Mouse (Mus musculus) T-cell, adult 66 days (primary cell): ENCODE data around the gene Cd302. TPM values are rescaled to one million over a fixed set of nuclear protein-coding genes. Genes with fewer than 3 reads are reported as not detected.

Source experiments
- total RNA-seq, 2 experiments: library from RNA; stranded (reverse); gene quantifications; 3 replicates in 1 of 2; 4 replicates in 1 of 2; pipeline ENCODE4 v1.2.4; 2023

Cd302 gene
- under 1 TPM; 0.41 to 0.82 TPM for total RNA-seq

GRCm38 (mm10) chr2:60284467-60284821 lies at the start of gene Cd302:
TSS of gene Cd302 (minus strand) at chr2:60284488.

GRCm38 (mm10) chr2:60209703-60210651 lies 74.3 kb downstream of the Cd302 start, which contains the start of the genes Baz2b and March7:
TSS of gene Baz2b (minus strand) at chr2:60209839.
TSS of gene March7 (plus strand) at chr2:60209887.

Other genes with a start within 250 kb of the Cd302 start
- gene Baz2b, start 74.6 kb downstream of the Cd302 start, total RNA-seq: 10 to 100 TPM; 74.0 to 78.4 TPM
- gene March7, start 74.6 kb downstream of the Cd302 start, total RNA-seq: 100 to 1,000 TPM; 188 to 222 TPM
- 10 to 100 TPM; 26.0 to 27.0 TPM for gene Ly75, start 98.8 kb upstream of the Cd302 start, total RNA-seq